Mouse (Mus musculus) kidney, embryonic 14.5 days (tissue): ENCODE measurements around the gene Enox1. TPM values are rescaled to one million over a fixed set of nuclear protein-coding genes. Genes with fewer than 3 reads are reported as not detected.

Experiments
- ATAC-seq: fragments of 200-750 bp; cut with Nextera tagmentation; 2 replicates; pipeline ENCODE4 v1.8.0; 2017; ENCODE audit warnings: moderate number of reproducible peaks, mild to moderate bottlenecking, moderate TSS enrichment, moderate library complexity; ENCODE audit not compliant: low FRiP score, low TSS enrichment
- H3K27ac ChIP-seq: fragments of 300-500 bp; sonication (generic); 2 replicates; pipeline ENCODE4 v1.5.1; 2014; ENCODE audit warnings: low read depth, mild to moderate bottlenecking, low read length, moderate library complexity, mixed read lengths
- H3K27me3 ChIP-seq: fragments of 300-500 bp; sonication (generic); 2 replicates; pipeline ENCODE4 v1.6.1; 2014; ENCODE audit warnings: mild to moderate bottlenecking, low read length; ENCODE audit not compliant: control insufficient read depth, insufficient read depth
- H3K36me3 ChIP-seq: fragments of 300-500 bp; sonication (generic); 2 replicates; pipeline ENCODE4 v1.6.1; 2014; ENCODE audit warnings: low read length, mixed read lengths; ENCODE audit not compliant: control insufficient read depth, insufficient read depth
- H3K4me1 ChIP-seq: fragments of 300-500 bp; sonication (generic); 2 replicates; pipeline ENCODE4 v1.6.1; 2014; ENCODE audit warnings: low read length, mixed read lengths; ENCODE audit not compliant: control insufficient read depth, insufficient read depth
- H3K4me2 ChIP-seq: fragments of 300-500 bp; sonication (generic); replicated peaks from 2 replicates; pipeline ENCODE4 v1.6.1; 2014; ENCODE audit warnings: low read depth, mild to moderate bottlenecking, low read length
- H3K4me3 ChIP-seq: fragments of 300-500 bp; sonication (generic); 2 replicates; pipeline ENCODE4 v1.5.1; 2014; ENCODE audit warnings: mild to moderate bottlenecking, low read length
- H3K9ac ChIP-seq: fragments of 300-500 bp; sonication (generic); 2 replicates; pipeline ENCODE4 v1.6.1; 2014; ENCODE audit warnings: low read depth, mild to moderate bottlenecking, low read length, moderate library complexity
- H3K9me3 ChIP-seq: fragments of 300-500 bp; sonication (generic); 2 replicates; pipeline ENCODE4 v1.6.1; 2016; ENCODE audit warnings: low read length; ENCODE audit not compliant: control insufficient read depth
- WGBS: fragments of 180-500 bp; shearing (Covaris S2); extraction: QIAGEN DNeasy Blood & Tissue Kit; methylation state at CpG from one replicate; pipeline ENCODE4 v1.1.7; 2014; 5-methylcytosine and 5-hydroxymethylcytosine counted together
- polyA plus RNA-seq: library from polyadenylated mRNA; unstranded; fragments of >200 nt; fragmentation: Nextera tagmentation; extraction: Ambion mirVana; gene quantifications from 2 replicates; pipeline ENCODE4 v1.2.1, GENCODE M21; 2014

Gene Enox1
- polyA plus RNA-seq, 1 experiment from 2014 or later, result 7.0 TPM

DNA sequence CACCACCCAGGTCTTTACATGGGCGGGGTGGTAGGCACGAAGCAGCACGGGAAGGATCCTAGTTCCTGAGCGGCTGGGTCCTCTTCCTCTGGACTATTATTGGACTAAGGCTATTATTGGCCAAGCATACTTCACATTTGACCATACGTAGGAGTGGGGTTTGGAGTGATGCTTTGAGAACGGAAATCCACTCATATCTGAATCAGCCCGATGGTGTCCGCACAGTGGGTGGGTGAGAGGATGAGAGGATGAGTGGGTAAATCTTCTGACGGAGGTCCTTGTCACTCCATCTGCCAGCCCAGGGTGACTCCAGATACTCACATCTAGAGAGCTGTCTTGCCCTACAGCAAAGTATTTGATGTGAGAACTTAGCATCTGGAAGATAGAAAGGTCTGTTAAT is 253.8 kb downstream of the Enox1 start:
- Histone ChIP-seq H3K4me3 (no peak overlapping the region), H3K9me3 (no peaks in the 10 kb centered on the region), H3K4me2 (no peak overlapping the region), H3K4me1 (no peaks in the 10 kb centered on the region), H3K27ac (no peak overlapping the region), H3K36me3 (no peaks in the 10 kb centered on the region), H3K27me3 (no peaks in the 10 kb centered on the region), H3K9ac (no peak overlapping the region)
- 94% methylated on average over 9 of the region's 9 CpGs for WGBS
- no peak for ATAC-seq

DNA sequence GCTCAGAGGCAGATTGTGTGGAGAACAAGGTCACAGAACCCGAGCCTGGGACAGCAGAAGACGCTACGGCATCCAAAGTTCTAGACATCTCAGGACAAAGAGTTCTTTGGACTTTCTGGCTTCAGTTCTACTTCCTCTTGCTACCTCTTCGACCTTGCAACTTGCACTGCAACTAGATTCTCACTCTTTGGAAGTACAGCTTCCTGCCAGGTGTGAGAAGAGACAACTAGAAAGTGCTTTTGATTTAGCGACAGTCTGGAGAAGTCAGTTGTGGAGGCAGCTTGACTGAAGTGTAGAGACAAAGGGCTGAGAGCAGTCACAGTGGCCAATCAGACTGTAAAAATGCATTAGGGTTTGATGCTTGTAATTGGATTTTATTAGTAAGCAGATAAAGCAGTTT is 256.5 kb downstream of the Enox1 start:
- H3K4me3 ChIP-seq, result no peak overlapping the region
- no peak overlapping the region for H3K9ac ChIP-seq
- no peaks in the 10 kb centered on the region for H3K27me3 ChIP-seq
- no peak overlapping the region for H3K4me2 ChIP-seq
- no peaks in the 10 kb centered on the region for H3K4me1 ChIP-seq
- no peak overlapping the region for H3K27ac ChIP-seq
- no peaks in the 10 kb centered on the region for H3K9me3 ChIP-seq
- 77% methylated on average over 5 of the region's 5 CpGs for WGBS
- H3K36me3 ChIP-seq, result no peaks in the 10 kb centered on the region
- ATAC-seq, result no peak

DNA sequence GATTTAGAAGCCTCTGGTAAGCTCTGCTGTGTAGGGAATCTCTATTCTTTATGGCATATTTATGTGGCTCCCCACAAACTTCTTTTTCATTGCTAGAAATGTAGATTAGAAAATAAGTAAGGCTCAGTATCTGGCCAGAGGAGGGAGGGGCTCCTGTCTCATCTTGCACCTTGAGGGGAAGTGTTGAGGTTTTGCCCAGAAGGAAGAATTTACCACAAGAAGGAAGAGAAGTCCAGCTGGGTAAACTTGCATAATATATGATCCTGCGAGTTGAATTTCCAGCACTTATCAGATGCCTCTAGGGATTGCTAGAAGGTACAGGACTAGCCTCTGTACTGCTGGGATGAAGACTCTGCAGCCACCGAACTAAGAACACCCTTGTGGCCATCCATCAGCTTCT is 259.8 kb downstream of the Enox1 start:
- Histone ChIP-seq H3K36me3 (no peaks in the 10 kb centered on the region), H3K4me3 (no peak overlapping the region), H3K4me1 (no peaks in the 10 kb centered on the region), H3K4me2 (no peak overlapping the region), H3K9me3 (no peaks in the 10 kb centered on the region), H3K27me3 (no peaks in the 10 kb centered on the region), H3K27ac (no peak overlapping the region), H3K9ac (no peak overlapping the region)
- WGBS, result 77% methylated on average over 2 of the region's 2 CpGs
- no peak for ATAC-seq

DNA sequence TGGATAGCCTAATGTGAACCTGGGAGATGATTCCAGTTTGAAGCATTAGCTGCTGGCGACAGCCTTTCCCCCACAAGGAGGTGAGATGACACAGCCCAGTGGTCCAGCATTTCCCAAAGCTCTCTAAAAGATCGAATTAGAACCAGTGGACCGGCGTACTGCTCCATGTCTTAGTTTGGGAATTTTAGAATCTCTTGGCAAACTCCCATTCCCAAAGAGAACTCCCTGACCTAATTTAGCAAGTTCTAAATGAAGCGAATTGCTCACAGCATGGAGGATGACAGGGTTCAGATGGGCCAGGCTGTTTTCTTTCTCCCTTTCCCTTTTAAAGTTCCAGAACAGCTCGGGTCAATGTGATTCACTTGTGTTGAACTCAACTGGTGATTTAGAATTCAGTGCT is 264.5 kb downstream of the Enox1 start:
- no peak overlapping the region for H3K4me3 ChIP-seq
- no peak overlapping the region for H3K9ac ChIP-seq
- no peaks in the 10 kb centered on the region for H3K27me3 ChIP-seq
- H3K4me1 ChIP-seq, result no peaks in the 10 kb centered on the region
- H3K36me3 ChIP-seq, result no peaks in the 10 kb centered on the region
- H3K9me3 ChIP-seq, result no peaks in the 10 kb centered on the region
- WGBS, result 78% methylated on average over 6 of the region's 6 CpGs
- H3K27ac ChIP-seq, result no peak overlapping the region
- H3K4me2 ChIP-seq, result no peak overlapping the region
- no peak for ATAC-seq

- H3K9ac ChIP-seq, result no peak overlapping the region
- H3K27me3 ChIP-seq, result no peaks in the 10 kb centered on the region
- H3K9me3 ChIP-seq, result no peaks in the 10 kb centered on the region
- H3K4me3 ChIP-seq, result no peak overlapping the region
- WGBS, result 76% methylated on average over 9 of the region's 9 CpGs
- no peak overlapping the region for H3K27ac ChIP-seq
- H3K4me2 ChIP-seq, result no peak overlapping the region
- no peaks in the 10 kb centered on the region for H3K4me1 ChIP-seq
- ATAC-seq, result no peak
- no peaks in the 10 kb centered on the region for H3K36me3 ChIP-seq
Measured at GRCm38 (mm10) chr14:77423194-77423593, 266.6 kb downstream of the Enox1 start.

- H3K9ac ChIP-seq, result no peak overlapping the region
Measured at GRCm38 (mm10) chr14:77439426-77439825, 282.9 kb downstream of the Enox1 start.

DNA sequence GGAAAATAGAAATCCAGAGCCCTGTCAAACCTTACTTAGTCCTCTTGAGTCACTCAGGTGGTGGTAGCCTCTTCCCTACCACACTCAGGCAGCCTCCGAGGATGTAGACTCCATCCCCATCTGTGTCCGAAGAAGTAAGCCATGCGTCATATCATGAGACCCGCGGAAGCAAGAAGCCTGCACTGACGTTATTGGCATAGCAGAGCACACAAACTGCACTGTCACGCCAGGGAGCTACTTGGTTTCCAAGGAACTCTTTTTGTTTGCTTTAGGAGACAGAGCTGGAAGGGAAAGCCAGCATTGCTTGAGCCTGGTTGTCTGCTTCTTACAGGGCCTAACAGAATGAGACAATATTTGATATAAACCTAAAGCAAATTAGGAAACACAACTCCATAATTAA is 284.2 kb downstream of the Enox1 start:
- no peak overlapping the region for H3K4me2 ChIP-seq
- no peaks in the 10 kb centered on the region for H3K36me3 ChIP-seq
- no peak overlapping the region for H3K4me3 ChIP-seq
- no peaks in the 10 kb centered on the region for H3K9me3 ChIP-seq
- 88% methylated on average over 7 of the region's 7 CpGs for WGBS
- H3K27me3 ChIP-seq, result no peaks in the 10 kb centered on the region
- H3K9ac ChIP-seq, result no peak overlapping the region
- no peaks in the 10 kb centered on the region for H3K4me1 ChIP-seq
- no peak overlapping the region for H3K27ac ChIP-seq
- ATAC-seq, result no peak

More at GRCm38 (mm10) chr14:77439426-77439825, 282.9 kb downstream of the Enox1 start:
- no peaks in the 10 kb centered on the region for H3K36me3 ChIP-seq
- H3K27ac ChIP-seq, result no peak overlapping the region
- H3K4me3 ChIP-seq, result no peak overlapping the region
- ATAC-seq, result no peak
- whole genome bisulfite sequencing, result 84% methylated on average over 5 of the region's 5 CpGs
- no peaks in the 10 kb centered on the region for H3K27me3 ChIP-seq
- no peak overlapping the region for H3K4me2 ChIP-seq
- H3K9me3 ChIP-seq, result no peaks in the 10 kb centered on the region
- H3K4me1 ChIP-seq, result no peaks in the 10 kb centered on the region

DNA sequence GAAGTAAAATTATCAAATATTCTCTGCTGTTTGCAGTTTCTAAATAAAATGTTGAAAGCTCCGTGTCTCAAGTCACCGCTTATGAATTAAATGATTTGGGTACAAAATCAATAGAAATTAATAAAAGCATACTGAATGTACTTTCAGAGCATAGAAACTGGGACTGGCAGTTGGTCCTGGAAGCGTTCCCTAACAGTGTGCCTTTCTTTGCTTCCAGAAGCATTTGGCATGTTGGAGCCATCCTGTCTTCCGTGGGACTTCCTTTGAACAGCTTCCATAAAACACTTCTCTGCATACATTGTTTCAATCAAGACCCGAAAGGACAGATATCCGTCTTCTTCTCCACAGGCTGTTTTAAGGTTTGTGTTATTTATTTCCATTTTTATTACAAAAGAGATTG is 285.0 kb downstream of the Enox1 start:
- H3K27ac ChIP-seq, result no peak overlapping the region
- H3K9me3 ChIP-seq, result no peaks in the 10 kb centered on the region
- H3K4me3 ChIP-seq, result no peak overlapping the region
- 88% methylated on average over 6 of the region's 6 CpGs for WGBS
- no peak for ATAC-seq
- H3K27me3 ChIP-seq, result no peaks in the 10 kb centered on the region
- no peak overlapping the region for H3K9ac ChIP-seq
- H3K4me1 ChIP-seq, result no peaks in the 10 kb centered on the region
- no peak overlapping the region for H3K4me2 ChIP-seq
- H3K36me3 ChIP-seq, result no peaks in the 10 kb centered on the region

GRCm38 (mm10) chr14:77448001-77448400 is 291.4 kb downstream of the Enox1 start:
- H3K9ac ChIP-seq, result no peak overlapping the region
- no peak overlapping the region for H3K4me2 ChIP-seq
- H3K27ac ChIP-seq, result no peak overlapping the region
- no peak overlapping the region for H3K4me3 ChIP-seq
- H3K4me1 ChIP-seq, result no peaks in the 10 kb centered on the region
- H3K9me3 ChIP-seq, result no peaks in the 10 kb centered on the region
- H3K27me3 ChIP-seq, result no peaks in the 10 kb centered on the region
- WGBS, result 68% methylated on average over 4 of the region's 4 CpGs
- no peaks in the 10 kb centered on the region for H3K36me3 ChIP-seq
- ATAC-seq, result no peak

DNA sequence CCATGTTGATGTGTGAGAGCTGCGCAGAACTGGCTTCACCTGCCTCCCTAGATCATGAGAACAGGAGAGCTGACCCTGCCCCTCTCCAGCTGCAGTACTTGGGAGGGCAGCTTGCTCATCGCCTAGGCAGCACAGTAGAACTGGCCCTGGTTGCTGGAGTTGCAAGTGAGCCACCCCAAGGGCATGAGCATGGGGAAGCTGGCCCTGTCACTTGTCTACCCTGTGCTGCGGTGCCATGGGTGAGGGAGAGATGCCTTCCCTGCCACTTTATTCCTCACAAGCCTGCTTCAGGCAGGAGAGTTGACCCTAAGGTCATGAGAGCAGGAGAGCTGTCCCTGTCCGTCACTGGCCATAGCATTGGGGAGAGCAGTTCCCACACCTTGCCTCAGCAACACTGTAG is 295.4 kb downstream of the Enox1 start:
- H3K27ac ChIP-seq, result no peak overlapping the region
- no peak overlapping the region for H3K4me2 ChIP-seq
- H3K36me3 ChIP-seq, result no peaks in the 10 kb centered on the region
- H3K9me3 ChIP-seq, result no peaks in the 10 kb centered on the region
- ATAC-seq, result no peak
- no peak overlapping the region for H3K4me3 ChIP-seq
- no peaks in the 10 kb centered on the region for H3K4me1 ChIP-seq
- 92% methylated on average over 4 of the region's 4 CpGs for WGBS
- no peaks in the 10 kb centered on the region for H3K27me3 ChIP-seq
- no peak overlapping the region for H3K9ac ChIP-seq
